Mouse (Mus musculus): ENCODE data around the gene Tmem168. TPM values are rescaled to one million over a fixed set of nuclear protein-coding genes. Genes with fewer than 3 reads are reported as not detected.

Tmem168 gene
- 3.6 and 5.1 TPM in 2 replicates for polyA plus RNA-seq (2012; rRNA removed)
- polyA plus RNA-seq (2014; fragmentation: Nextera tagmentation; extraction: Ambion mirVana) = 12.3 and 13.4 TPM in 2 replicates

- Histone ChIP-seq H3K36me3 (replicated peaks; ENCODE audit: control insufficient read depth, insufficient read depth, low read depth) (no peaks in the 10 kb centered on the region; the same call in none of the 2 replicates), H3K4me1 (replicated peaks; ENCODE audit: control insufficient read depth in 2 of 2, insufficient read depth in 2 of 2, low read length in 1 of 2) (peaks cover 16% of the 10 kb centered on the region in 2 experiments), H3K27ac (peak within 1 kb of the TSS; percentile 64), H3K9me3 (ENCODE audit: control insufficient read depth, low read length) (no peaks in the 10 kb centered on the region), H3K4me2 (ENCODE audit: low read depth) (peak within 1 kb of the TSS; percentile 92), H3K4me3 (ENCODE audit: insufficient read depth in 1 of 2, low read depth in 2 of 2, low read length in 2 of 2) (peak within 1 kb of the TSS; percentile 65 to 83), H3K9ac (replicated peaks) (peak within 1 kb of the TSS; percentile 95), H3K27me3 (ENCODE audit: control insufficient read depth, insufficient read depth, low read length) (no peaks in the 10 kb centered on the region)
- 3% methylated on average over 70 of the region's 71 CpGs for WGBS (ENCODE audit: insufficient replicate concordance)
- TF ChIP-seq EP300 (IDR thresholded peaks at IDR 0.05; ENCODE audit: low read depth) (no peak), CTCF (IDR thresholded peaks at IDR 0.05; ENCODE audit: low read depth) (peak; percentile 30; the same call in 1 of the 2 replicates)
- ATAC-seq (ENCODE audit: insufficient read depth) (peak; percentile 97), DNase-seq (ENCODE audit: low read depth in 3 of 3, low spot score in 3 of 3) (peak; percentile 70 to 77 (median 73))
These were observed at the start of gene Tmem168 for GRCm38 (mm10) chr6:13607621-13608493. TSS of gene Tmem168 (minus strand) at chr6:13608100.

- no peak overlapping the region for H3K4me2 ChIP-seq (ENCODE audit: low read depth)
- H3K27ac ChIP-seq = no peak overlapping the region
- no peak for ATAC-seq (ENCODE audit: insufficient read depth)
- no peak for TF ChIP-seq CTCF (IDR thresholded peaks at IDR 0.05; ENCODE audit: low read depth)
- no peak for TF ChIP-seq EP300 (IDR thresholded peaks at IDR 0.05; ENCODE audit: low read depth)
- no peaks in the 10 kb centered on the region for H3K9me3 ChIP-seq (ENCODE audit: control insufficient read depth, low read length)
- H3K4me3 ChIP-seq (ENCODE audit: insufficient read depth in 1 of 2, low read depth in 2 of 2, low read length in 2 of 2) = no peak overlapping the region
- H3K27me3 ChIP-seq (ENCODE audit: control insufficient read depth, insufficient read depth, low read length) = no peaks in the 10 kb centered on the region
- peaks cover 0 to 4% of the 10 kb centered on the region in 2 experiments; a peak in 3 of 4 replicates for H3K4me1 ChIP-seq (replicated peaks; ENCODE audit: control insufficient read depth in 2 of 2, insufficient read depth in 2 of 2, low read length in 1 of 2)
- H3K9ac ChIP-seq (replicated peaks) = no peak overlapping the region
- no peaks in the 10 kb centered on the region for H3K36me3 ChIP-seq (replicated peaks; ENCODE audit: control insufficient read depth, insufficient read depth, low read depth)
- no peak for DNase-seq (ENCODE audit: low read depth in 3 of 3, low spot score in 3 of 3)
These were observed 46.2 kb upstream of the Tmem168 start for GRCm38 (mm10) chr6:13654081-13654480.

- no peak for TF ChIP-seq EP300 (IDR thresholded peaks at IDR 0.05; ENCODE audit: low read depth)
- TF ChIP-seq CTCF (IDR thresholded peaks at IDR 0.05; ENCODE audit: low read depth) = no peak
- 0 out of 2 replicates have a peak, but pooled peaks have one; percentile 28 for ATAC-seq (ENCODE audit: insufficient read depth)
- H3K4me1 ChIP-seq (replicated peaks; ENCODE audit: control insufficient read depth in 2 of 2, insufficient read depth in 2 of 2, low read length in 1 of 2) = peaks cover 0 to 4% of the 10 kb centered on the region in 2 experiments; a peak in 3 of 4 replicates
- H3K27ac ChIP-seq = no peak overlapping the region
- no peak overlapping the region for H3K9ac ChIP-seq (replicated peaks)
- H3K4me3 ChIP-seq (ENCODE audit: insufficient read depth in 1 of 2, low read depth in 2 of 2, low read length in 2 of 2) = no peak overlapping the region
- no peaks in the 10 kb centered on the region for H3K27me3 ChIP-seq (ENCODE audit: control insufficient read depth, insufficient read depth, low read length)
- H3K4me2 ChIP-seq (ENCODE audit: low read depth) = no peak overlapping the region
- H3K9me3 ChIP-seq (ENCODE audit: control insufficient read depth, low read length) = no peaks in the 10 kb centered on the region
- H3K36me3 ChIP-seq (replicated peaks; ENCODE audit: control insufficient read depth, insufficient read depth, low read depth) = no peaks in the 10 kb centered on the region
- 52% methylated on average over 3 of the region's 3 CpGs for WGBS (ENCODE audit: insufficient replicate concordance)
- DNase-seq (ENCODE audit: low read depth in 3 of 3, low spot score in 3 of 3) = no peak
These were observed 44.4 kb upstream of the Tmem168 start for GRCm38 (mm10) chr6:13652284-13652683.

- H3K4me3 ChIP-seq (ENCODE audit: insufficient read depth in 1 of 2, low read depth in 2 of 2, low read length in 2 of 2) = no peak overlapping the region
- no peak overlapping the region for H3K4me2 ChIP-seq (ENCODE audit: low read depth)
- no peaks in the 10 kb centered on the region for H3K36me3 ChIP-seq (replicated peaks; ENCODE audit: control insufficient read depth, insufficient read depth, low read depth)
- H3K27ac ChIP-seq = no peak overlapping the region
- H3K9me3 ChIP-seq (ENCODE audit: control insufficient read depth, low read length) = no peaks in the 10 kb centered on the region
- WGBS (ENCODE audit: insufficient replicate concordance) = 70% methylated on average over 3 of the region's 3 CpGs
- TF ChIP-seq EP300 (IDR thresholded peaks at IDR 0.05; ENCODE audit: low read depth) = no peak
- no peak for TF ChIP-seq CTCF (IDR thresholded peaks at IDR 0.05; ENCODE audit: low read depth)
- no peak for ATAC-seq (ENCODE audit: insufficient read depth)
- peaks cover 0 to 4% of the 10 kb centered on the region in 2 experiments; a peak in 3 of 4 replicates for H3K4me1 ChIP-seq (replicated peaks; ENCODE audit: control insufficient read depth in 2 of 2, insufficient read depth in 2 of 2, low read length in 1 of 2)
- H3K9ac ChIP-seq (replicated peaks) = no peak overlapping the region
- no peaks in the 10 kb centered on the region for H3K27me3 ChIP-seq (ENCODE audit: control insufficient read depth, insufficient read depth, low read length)
- DNase-seq (ENCODE audit: low read depth in 3 of 3, low spot score in 3 of 3) = no peak
These were observed 43.0 kb upstream of the Tmem168 start for GRCm38 (mm10) chr6:13650854-13651253.

GRCm38 (mm10) chr6:13648305-13648704, 40.4 kb upstream of the Tmem168 start:
- H3K27ac ChIP-seq = no peak overlapping the region
- no peak overlapping the region for H3K9ac ChIP-seq (replicated peaks)
- TF ChIP-seq EP300 (IDR thresholded peaks at IDR 0.05; ENCODE audit: low read depth) (no peak), CTCF (IDR thresholded peaks at IDR 0.05; ENCODE audit: low read depth) (no peak)
- no peaks in the 10 kb centered on the region for H3K36me3 ChIP-seq (replicated peaks; ENCODE audit: control insufficient read depth, insufficient read depth, low read depth)
- H3K4me3 ChIP-seq (ENCODE audit: insufficient read depth in 1 of 2, low read depth in 2 of 2, low read length in 2 of 2) = no peak overlapping the region
- H3K4me2 ChIP-seq (ENCODE audit: low read depth) = no peak overlapping the region
- H3K4me1 ChIP-seq (replicated peaks; ENCODE audit: control insufficient read depth in 2 of 2, insufficient read depth in 2 of 2, low read length in 1 of 2) = peaks cover 0 to 4% of the 10 kb centered on the region in 2 experiments; a peak in 3 of 4 replicates
- DNase-seq (ENCODE audit: low read depth in 3 of 3, low spot score in 3 of 3) (no peak), ATAC-seq (ENCODE audit: insufficient read depth) (no peak)
- H3K27me3 ChIP-seq (ENCODE audit: control insufficient read depth, insufficient read depth, low read length) = no peaks in the 10 kb centered on the region
- no peaks in the 10 kb centered on the region for H3K9me3 ChIP-seq (ENCODE audit: control insufficient read depth, low read length)

Measured in liver, embryonic 14.5 days (tissue).